Mouse (Mus musculus): Measurements from ENCODE around the gene Pptc7.

GRCm38 (mm10) chr5:122291149-122291548, 7.0 kb downstream of the Pptc7 start:
- TF ChIP-seq POLR2A (IDR thresholded peaks at IDR 0.05; ENCODE audit: control insufficient read depth, low read depth, low read length) (no peak), CTCF (IDR thresholded peaks at IDR 0.05; ENCODE audit: control insufficient read depth, insufficient read depth, insufficient replicate concordance, low read depth, low read length) (no peak)
